Mouse (Mus musculus) limb, embryonic 14.5 days (tissue): ENCODE data around the gene 4932414N04Rik. TPM values are rescaled to one million over a fixed set of nuclear protein-coding genes. Genes with fewer than 3 reads are reported as not detected.

Experiments
- ATAC-seq: fragments of 200-750 bp; cut with Nextera tagmentation; 2 replicates; pipeline ENCODE4 v1.8.0; 2017; ENCODE audit warnings: low read depth, moderate number of reproducible peaks, moderate TSS enrichment; ENCODE audit not compliant: low FRiP score
- DNase-seq: peaks from one replicate; pipeline ENCODE4 v3.0.0-alpha.2; 2015; ENCODE audit warnings: low spot score
- H3K27ac ChIP-seq: fragments of 300-500 bp; sonication (generic); replicated peaks from 2 replicates; pipeline ENCODE4 v1.5.1; 2014; ENCODE audit warnings: low read depth, mild to moderate bottlenecking, low read length, moderate library complexity, mixed read lengths
- H3K27me3 ChIP-seq: fragments of 300-500 bp; sonication (generic); 2 replicates; pipeline ENCODE4 v1.6.1; 2014; ENCODE audit warnings: low read length, mixed read lengths; ENCODE audit not compliant: control insufficient read depth, insufficient read depth
- H3K36me3 ChIP-seq: fragments of 300-500 bp; sonication (generic); 2 replicates; pipeline ENCODE4 v1.6.1; 2014; ENCODE audit warnings: mild to moderate bottlenecking, low read length, moderate library complexity, mixed read lengths; ENCODE audit not compliant: control insufficient read depth, insufficient read depth
- H3K4me1 ChIP-seq: fragments of 300-500 bp; sonication (generic); 2 replicates; pipeline ENCODE4 v1.6.1; 2014; ENCODE audit warnings: antibody characterized with exemption, low read length, mixed read lengths; ENCODE audit not compliant: control insufficient read depth, insufficient read depth
- H3K4me2 ChIP-seq: fragments of 300-500 bp; sonication (generic); replicated peaks from 2 replicates; pipeline ENCODE4 v1.6.1; 2014; ENCODE audit warnings: low read depth, mild to moderate bottlenecking, low read length, moderate library complexity; ENCODE audit not compliant: severe bottlenecking
- H3K4me3 ChIP-seq: fragments of 300-500 bp; sonication (generic); replicated peaks from 2 replicates; pipeline ENCODE4 v1.5.1; 2014; ENCODE audit warnings: low read length
- H3K9ac ChIP-seq: fragments of 300-500 bp; sonication (generic); 2 replicates; pipeline ENCODE4 v1.6.1; 2014; ENCODE audit warnings: mild to moderate bottlenecking, low read depth, low read length, moderate library complexity; ENCODE audit not compliant: severe bottlenecking
- H3K9me3 ChIP-seq: fragments of 300-500 bp; sonication (generic); 2 replicates; pipeline ENCODE4 v1.6.1; 2016; ENCODE audit warnings: low read length; ENCODE audit not compliant: control insufficient read depth
- POLR2A ChIP-seq: fragments of 200-500 bp; IDR thresholded peaks from 2 replicates; pipeline ENCODE4 v1.8.0; 2012; ENCODE audit warnings: inconsistent platforms, mild to moderate bottlenecking, moderate library complexity, borderline replicate concordance; ENCODE audit not compliant: insufficient read depth, insufficient read length; ENCODE audit errors: extremely low read depth
- WGBS: fragments of 180-500 bp; shearing (Covaris S2); extraction: QIAGEN DNeasy Blood & Tissue Kit; methylation state at CpG from one replicate; pipeline ENCODE4 v1.1.7; 2014; 5-methylcytosine and 5-hydroxymethylcytosine counted together
- polyA plus RNA-seq, 2 experiments: library from polyadenylated mRNA; depleted of rRNA in 1 of 2; stranded (reverse) in 1 of 2; unstranded in 1 of 2; fragments of >200 nt; fragmentation: Nextera tagmentation in 1 of 2; extraction: Ambion mirVana in 1 of 2; gene quantifications; 2 replicates each; pipeline versions ENCODE4 v1.2.1 to v1.2.3; 2012 to 2014

4932414N04Rik gene
- polyA plus RNA-seq, 2 experiments = not detected

- ATAC-seq = no peak
- Histone ChIP-seq H3K27ac (no peak overlapping the region), H3K36me3 (no peaks in the 10 kb centered on the region), H3K27me3 (no peaks in the 10 kb centered on the region), H3K4me1 (peaks cover 5% of the 10 kb centered on the region; the same call in 1 of the 2 replicates), H3K4me3 (no peak overlapping the region), H3K9me3 (no peaks in the 10 kb centered on the region), H3K4me2 (no peak overlapping the region), H3K9ac (no peak overlapping the region)
- no peak for TF ChIP-seq POLR2A
- DNase-seq = no peak
- WGBS = 35% methylated on average over 9 of the region's 9 CpGs
Observed at GRCm38 (mm10) chr2:68794616-68795015, 138.3 kb downstream of the 4932414N04Rik start.

DNA sequence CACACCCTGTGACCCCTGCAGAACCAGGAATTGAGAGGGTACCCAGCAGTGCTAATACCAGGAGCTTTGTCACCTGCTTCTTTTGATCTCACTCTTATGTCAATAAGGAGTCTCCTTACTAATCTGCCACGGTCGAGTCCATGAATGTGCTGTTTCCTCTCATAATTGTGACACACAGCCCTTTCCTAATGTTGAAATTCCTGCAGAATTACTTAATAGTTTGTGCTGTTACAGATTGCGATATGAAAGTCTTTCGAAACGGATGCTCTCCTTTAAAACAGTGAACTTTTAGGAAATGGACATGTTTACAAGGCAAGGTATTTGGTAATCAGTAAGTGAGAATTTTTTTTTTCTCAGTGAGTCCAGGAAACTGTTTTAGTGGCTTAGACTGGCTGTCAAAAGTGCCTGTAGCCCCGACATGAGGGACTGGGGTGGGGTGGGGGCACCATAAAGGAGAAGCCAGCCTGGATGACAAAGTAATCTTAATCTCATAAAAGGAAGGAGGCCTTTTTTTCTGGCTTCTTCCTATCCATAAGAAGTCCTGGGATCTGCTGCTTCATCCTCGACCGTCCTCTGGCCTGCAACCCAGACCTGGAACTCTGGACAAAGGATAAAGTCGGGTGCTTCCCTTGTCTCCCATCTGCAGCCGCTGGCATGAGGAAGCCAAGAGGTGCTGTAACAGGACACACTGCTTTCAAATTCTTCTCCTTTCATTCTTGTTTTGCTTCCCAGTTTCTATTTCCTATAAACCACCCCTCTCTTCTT is 139.9 kb downstream of the 4932414N04Rik start:
- Histone ChIP-seq H3K4me2 (no peak overlapping the region), H3K27ac (no peak overlapping the region), H3K4me1 (peaks cover 13% of the 10 kb centered on the region), H3K4me3 (no peak overlapping the region), H3K9ac (no peak overlapping the region), H3K27me3 (no peaks in the 10 kb centered on the region), H3K9me3 (no peaks in the 10 kb centered on the region), H3K36me3 (no peaks in the 10 kb centered on the region)
- WGBS = 70% methylated on average over 10 of the region's 10 CpGs
- ATAC-seq (no peak), DNase-seq (no peak)
- TF ChIP-seq POLR2A = no peak

GRCm38 (mm10) chr2:68797106-68797505 is 140.8 kb downstream of the 4932414N04Rik start:
- Histone ChIP-seq H3K4me3 (no peak overlapping the region), H3K27me3 (no peaks in the 10 kb centered on the region), H3K9me3 (no peaks in the 10 kb centered on the region), H3K9ac (no peak overlapping the region), H3K4me2 (no peak overlapping the region), H3K4me1 (peaks cover 13% of the 10 kb centered on the region), H3K27ac (no peak overlapping the region), H3K36me3 (no peaks in the 10 kb centered on the region)
- no peak for TF ChIP-seq POLR2A
- no peak for ATAC-seq
- WGBS = 82% methylated on average over 4 of the region's 4 CpGs
- DNase-seq = no peak

Other genes starting within 250 kb of the 4932414N04Rik start
- 12.1 and 14.9 TPM in 2 replicates for gene Stk39, start 184.2 kb upstream of the 4932414N04Rik start, polyA plus RNA-seq (2012; rRNA removed)
- gene Stk39, start 184.2 kb upstream of the 4932414N04Rik start, polyA plus RNA-seq (2014; fragmentation: Nextera tagmentation; extraction: Ambion mirVana) = 16.8 and 18.4 TPM in 2 replicates
- gene 4933409G03Rik, start 74.1 kb upstream of the 4932414N04Rik start, polyA plus RNA-seq (2012; rRNA removed) = not detected in 2 replicates
- not detected in 2 replicates for gene 4933409G03Rik, start 74.1 kb upstream of the 4932414N04Rik start, polyA plus RNA-seq (2014; fragmentation: Nextera tagmentation; extraction: Ambion mirVana)
- 10.7 and 11.4 TPM in 2 replicates for gene Cers6, start 205.0 kb downstream of the 4932414N04Rik start, polyA plus RNA-seq (2012; rRNA removed)
- 30.9 and 35.4 TPM in 2 replicates for gene Cers6, start 205.0 kb downstream of the 4932414N04Rik start, polyA plus RNA-seq (2014; fragmentation: Nextera tagmentation; extraction: Ambion mirVana)